Mouse (Mus musculus): ENCODE measurements at regions not wholly inside any gene's neighbourhood (a gene's known extent, or its start where the extent isn't known, plus 50 kb on each side); places are given as distances from the start of the nearest gene placed in this dataset.
A peak's percentile ranks its signal among the peaks of the same experiment; 100 is the strongest.

DNA sequence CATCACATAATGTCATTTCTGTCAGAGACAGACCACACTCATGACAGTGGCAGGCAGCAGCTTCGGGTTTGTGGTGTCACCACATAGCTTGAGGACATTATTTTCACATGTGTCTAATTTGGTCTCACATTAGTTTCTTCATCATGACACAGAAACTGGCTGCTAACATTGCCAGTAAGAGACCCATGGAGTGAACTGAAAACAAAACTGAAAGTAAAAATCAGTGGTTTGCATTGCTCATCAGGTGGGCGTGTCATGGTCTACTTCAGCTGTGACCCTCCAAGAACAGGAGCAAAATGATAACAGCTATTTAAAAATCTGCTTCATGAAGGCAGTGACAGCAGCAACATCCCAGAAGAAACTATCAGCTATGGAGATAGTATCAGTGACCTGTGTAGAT, 146.6 kb upstream of the Olig3 start:
- Histone ChIP-seq H3K27ac (no peak overlapping the region), H3K27me3 (ENCODE audit: insufficient read depth, poor library complexity, severe bottlenecking) (no peaks in the 10 kb centered on the region), H3K4me3 (no peak overlapping the region), H3K9me3 (no peaks in the 10 kb centered on the region), H3K4me1 (0 out of 2 replicates have a peak, but pooled peaks cover 4% of the 10 kb centered on the region), H3K36me3 (no peaks in the 10 kb centered on the region)
- no peak for DNase-seq (ENCODE audit: low spot score)
- 86% methylated on average over 2 of the region's 2 CpGs for WGBS

DNA sequence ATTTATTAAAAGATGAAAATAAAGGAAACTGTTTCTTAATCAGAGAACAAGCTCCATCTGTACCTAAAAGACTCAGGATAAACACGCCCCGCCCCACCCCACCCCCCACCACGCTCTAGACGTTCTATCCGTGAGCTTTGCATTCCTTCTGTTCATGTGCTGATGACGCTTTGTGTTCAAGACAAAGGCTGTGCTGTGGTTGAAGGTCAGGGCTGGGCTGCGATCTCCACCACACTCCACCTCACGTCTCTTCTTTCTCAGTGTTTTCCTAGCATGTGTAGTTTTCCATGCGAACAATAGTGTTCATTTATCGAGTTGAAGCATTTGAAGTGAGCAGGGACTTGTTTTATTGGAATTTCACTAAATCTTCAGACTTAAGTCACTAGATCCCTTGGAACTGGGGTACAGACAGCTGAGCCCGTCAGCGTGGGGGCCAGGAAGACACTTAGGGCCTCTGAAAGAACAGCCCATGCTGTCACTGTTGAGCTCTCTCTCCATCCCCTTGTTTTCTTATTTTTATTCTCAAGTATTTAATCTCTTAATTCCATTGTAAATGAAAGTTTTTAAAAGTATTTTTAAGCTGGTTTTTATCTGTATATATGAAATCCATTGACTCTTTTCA, 148.1 kb upstream of the Olig3 start:
- Histone ChIP-seq H3K27ac (peak overlapping the region; percentile 42; the same call in 1 of the 2 replicates), H3K9me3 (no peaks in the 10 kb centered on the region), H3K4me1 (0 out of 2 replicates have a peak, but pooled peaks cover 4% of the 10 kb centered on the region), H3K36me3 (no peaks in the 10 kb centered on the region), H3K4me3 (no peak overlapping the region), H3K27me3 (ENCODE audit: insufficient read depth, poor library complexity, severe bottlenecking) (no peaks in the 10 kb centered on the region)
- 25% methylated on average over 12 of the region's 12 CpGs for WGBS
- DNase-seq (ENCODE audit: low spot score): no peak

DNA sequence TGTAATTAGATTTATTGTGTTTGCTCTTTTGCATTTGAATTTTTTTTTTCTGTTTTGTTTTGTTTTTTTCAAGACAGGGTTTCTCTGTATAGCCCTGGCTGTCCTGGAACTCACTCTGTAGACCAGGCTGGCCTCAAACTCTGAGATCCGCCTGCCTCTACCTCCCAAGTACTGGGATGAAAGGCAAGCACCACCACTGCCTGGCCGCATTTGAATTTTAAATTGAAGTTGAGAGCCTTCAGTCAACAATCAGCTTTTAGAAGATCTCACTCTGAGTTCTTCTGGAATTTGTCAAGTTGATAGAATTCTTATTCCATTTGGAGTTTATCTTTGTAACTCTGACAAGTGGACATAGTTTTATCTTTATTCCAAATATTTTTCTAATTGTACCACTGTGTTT, 148.8 kb upstream of the Olig3 start:
- WGBS: 75% methylated on average over 2 of the region's 2 CpGs

DNA sequence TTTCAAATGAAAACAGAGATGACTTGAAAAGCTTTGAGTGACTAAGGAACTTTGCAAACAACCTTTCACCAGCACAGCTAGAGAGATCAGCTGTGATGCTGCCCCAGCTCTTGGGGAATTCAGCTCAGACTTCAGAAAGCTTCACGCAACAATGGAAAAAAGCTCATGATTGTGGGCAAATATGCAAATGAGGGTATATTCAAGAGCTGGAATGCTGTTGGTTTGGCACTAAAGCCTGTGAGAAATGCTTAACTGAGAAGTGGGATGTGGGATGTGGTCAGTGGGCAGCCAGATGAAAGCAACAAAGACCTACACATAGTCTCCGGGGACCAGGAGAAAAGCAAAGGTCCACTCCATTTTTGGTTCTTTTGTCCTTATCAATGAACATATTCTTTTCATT, 156.0 kb upstream of the Olig3 start:
- WGBS: 90% methylated on average over 2 of the region's 2 CpGs

More for the DNA sequence above, 148.8 kb upstream of the Olig3 start:
- Histone ChIP-seq H3K9me3 (no peaks in the 10 kb centered on the region), H3K4me1 (0 out of 2 replicates have a peak, but pooled peaks cover 4% of the 10 kb centered on the region), H3K27me3 (ENCODE audit: insufficient read depth, poor library complexity, severe bottlenecking) (no peaks in the 10 kb centered on the region), H3K4me3 (no peak overlapping the region), H3K27ac (no peak overlapping the region), H3K36me3 (no peaks in the 10 kb centered on the region)
- DNase-seq (ENCODE audit: low spot score): no peak

DNA sequence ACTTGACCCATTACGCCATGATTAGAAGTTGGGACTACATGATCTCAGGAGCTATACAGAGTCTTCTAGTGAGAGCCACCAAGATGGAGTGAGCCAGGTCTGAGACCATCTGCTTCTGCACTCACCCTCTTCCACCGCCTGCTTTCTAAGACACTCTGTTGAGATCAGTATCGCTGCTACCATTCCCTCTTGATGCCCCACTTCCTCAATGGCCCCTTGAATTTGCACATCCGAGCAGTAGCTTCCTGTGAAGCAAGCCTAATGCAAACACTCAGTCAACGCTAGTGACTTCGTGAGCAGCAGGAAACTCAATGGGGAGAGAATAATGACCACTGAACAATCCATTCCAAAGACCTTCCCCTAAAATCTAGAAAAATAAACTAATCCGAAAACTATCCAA, 160.7 kb upstream of the Olig3 start:
- Histone ChIP-seq H3K4me1 (peaks cover 6% of the 10 kb centered on the region), H3K9me3 (no peaks in the 10 kb centered on the region), H3K4me3 (no peak overlapping the region), H3K36me3 (no peaks in the 10 kb centered on the region), H3K27ac (no peak overlapping the region), H3K27me3 (ENCODE audit: insufficient read depth, poor library complexity, severe bottlenecking) (no peaks in the 10 kb centered on the region)
- DNase-seq (ENCODE audit: low spot score): no peak
- WGBS: 67% methylated on average over 7 of the region's 7 CpGs

More for the DNA sequence above, 156.0 kb upstream of the Olig3 start:
- Histone ChIP-seq H3K4me3 (no peak overlapping the region), H3K4me1 (no peaks in the 10 kb centered on the region), H3K27me3 (ENCODE audit: insufficient read depth, poor library complexity, severe bottlenecking) (no peaks in the 10 kb centered on the region), H3K9me3 (no peaks in the 10 kb centered on the region), H3K27ac (no peak overlapping the region), H3K36me3 (no peaks in the 10 kb centered on the region)
- DNase-seq (ENCODE audit: low spot score): no peak

DNA sequence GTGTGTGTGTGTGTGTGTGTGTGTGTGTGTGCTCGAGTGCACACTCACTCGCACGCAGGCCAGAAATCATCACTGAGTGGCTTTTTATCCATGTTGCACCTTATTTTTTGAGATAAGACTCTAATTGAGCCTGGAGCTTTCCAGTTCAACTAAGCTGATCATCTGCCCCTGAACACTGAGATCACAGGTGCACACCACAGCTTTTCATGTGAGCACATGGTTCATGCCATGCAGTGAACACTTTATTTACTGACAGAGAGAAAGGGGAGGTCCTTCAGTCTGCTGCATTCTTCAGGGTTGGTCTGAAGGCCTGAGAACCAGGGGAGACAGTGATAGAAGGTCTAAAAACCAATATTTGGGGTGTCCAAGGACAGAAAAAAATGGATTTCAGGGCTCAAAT, 161.7 kb upstream of the Olig3 start:
- Histone ChIP-seq H3K27ac (no peak overlapping the region), H3K9me3 (no peaks in the 10 kb centered on the region), H3K4me1 (peaks cover 6% of the 10 kb centered on the region), H3K36me3 (no peaks in the 10 kb centered on the region), H3K4me3 (no peak overlapping the region), H3K27me3 (ENCODE audit: insufficient read depth, poor library complexity, severe bottlenecking) (no peaks in the 10 kb centered on the region)
- no peak for DNase-seq (ENCODE audit: low spot score)
- 83% methylated on average over 3 of the region's 3 CpGs for WGBS

DNA sequence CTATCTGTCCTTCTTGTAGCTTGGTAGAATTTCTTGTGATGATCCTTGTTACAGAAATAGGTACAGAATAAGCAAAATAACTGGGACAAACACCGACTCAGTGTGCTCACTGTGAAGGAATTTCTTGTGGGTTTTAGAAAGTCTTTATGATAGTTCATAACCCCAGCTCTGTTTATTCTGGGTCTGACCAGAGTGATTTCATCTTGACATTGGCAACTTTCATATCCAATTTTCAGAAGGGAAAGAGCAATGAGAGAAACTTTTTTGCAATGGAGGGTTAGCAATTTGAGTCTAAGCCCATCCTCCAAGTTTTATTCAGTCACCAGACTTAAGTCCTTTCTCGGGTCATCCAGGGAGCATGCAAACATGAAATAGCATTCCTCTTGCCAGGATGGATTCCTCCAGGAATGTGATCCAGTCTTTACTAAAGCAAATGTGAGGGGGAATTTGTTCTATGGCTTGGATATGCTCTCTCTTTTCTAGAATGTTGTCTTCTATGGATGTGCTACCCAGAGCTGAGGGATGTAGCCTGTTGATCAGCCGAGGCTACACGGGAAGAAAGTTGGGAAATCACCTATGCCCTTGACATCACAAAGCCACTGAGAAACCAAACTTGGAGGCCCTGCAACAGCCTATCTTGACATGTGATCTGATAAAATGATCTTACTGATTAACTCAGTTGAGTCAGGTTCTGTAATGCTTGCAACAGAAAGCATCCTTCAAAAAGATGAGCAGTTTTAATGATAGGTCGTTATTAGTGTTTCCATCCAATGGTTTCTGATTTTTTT, 163.2 kb upstream of the Olig3 start:
- peaks cover 6% of the 10 kb centered on the region for H3K4me1 ChIP-seq
- no peak overlapping the region for H3K27ac ChIP-seq
- WGBS: 79% methylated on average over 5 of the region's 5 CpGs
- no peak overlapping the region for H3K4me3 ChIP-seq
- H3K9me3 ChIP-seq: no peaks in the 10 kb centered on the region
- H3K36me3 ChIP-seq: no peaks in the 10 kb centered on the region
- no peak for DNase-seq (ENCODE audit: low spot score)
- peaks cover under 1% of the 10 kb centered on the region; the same call in 1 of the 2 replicates for H3K27me3 ChIP-seq (ENCODE audit: insufficient read depth, poor library complexity, severe bottlenecking)

DNA sequence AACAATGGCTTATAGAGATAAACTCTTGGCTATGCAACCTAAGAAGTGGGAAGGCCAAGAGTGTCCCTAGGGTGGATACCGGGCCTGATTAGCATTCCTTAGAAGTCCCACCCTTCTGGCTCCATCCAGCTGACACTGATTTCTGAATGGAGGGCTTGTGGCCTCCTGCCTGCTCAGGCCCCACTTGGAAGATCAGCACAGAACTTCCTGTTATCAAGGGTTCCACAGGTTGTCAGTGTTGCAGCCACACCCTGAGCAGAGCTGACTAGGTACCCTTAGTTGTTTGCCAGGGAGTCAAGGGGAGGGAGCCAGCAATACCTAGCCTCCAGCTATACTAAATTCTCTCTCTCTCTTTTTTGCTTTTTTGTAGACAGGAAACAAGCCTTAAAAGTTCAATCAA, 164.1 kb upstream of the Olig3 start:
- H3K4me3 ChIP-seq: no peak overlapping the region
- DNase-seq (ENCODE audit: low spot score): no peak
- H3K36me3 ChIP-seq: no peaks in the 10 kb centered on the region
- WGBS: 6% methylated on average over 1 of the region's 1 CpGs
- peaks cover 6% of the 10 kb centered on the region for H3K4me1 ChIP-seq
- no peak overlapping the region for H3K27ac ChIP-seq
- H3K27me3 ChIP-seq (ENCODE audit: insufficient read depth, poor library complexity, severe bottlenecking): peaks cover 8% of the 10 kb centered on the region; the same call in 1 of the 2 replicates
- H3K9me3 ChIP-seq: no peaks in the 10 kb centered on the region

DNA sequence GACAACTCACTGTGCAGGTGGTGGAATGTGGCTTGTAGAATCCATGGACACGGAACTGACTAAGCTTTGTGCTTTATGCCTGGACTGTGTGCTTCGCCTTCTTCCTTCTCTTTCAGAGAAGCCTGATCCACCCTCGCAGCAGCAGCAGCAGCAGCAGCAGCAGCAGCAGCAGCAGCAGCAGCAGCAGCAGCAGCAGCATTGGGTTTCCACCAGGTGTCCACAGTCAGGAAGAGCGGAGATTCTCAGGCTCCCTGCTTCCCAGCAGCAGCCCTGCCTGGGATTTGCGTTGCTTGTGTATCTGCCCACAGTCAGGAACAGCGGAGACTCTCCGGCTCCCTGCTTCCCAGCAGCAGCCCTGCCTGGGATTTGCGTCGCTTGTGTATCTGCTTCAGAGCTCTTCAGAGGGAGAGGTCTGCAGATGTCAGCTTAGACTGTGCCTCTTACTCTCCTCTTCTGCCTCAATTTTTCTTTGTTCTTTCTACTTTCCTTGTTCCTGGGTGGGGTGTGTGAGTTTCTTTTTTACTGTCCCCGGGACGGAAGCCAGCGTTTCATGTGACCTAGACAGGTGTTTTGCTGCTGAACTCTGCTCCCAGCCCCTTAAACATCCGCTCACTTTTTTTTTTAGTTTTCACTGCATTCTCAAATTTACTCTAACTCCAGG, 168.1 kb upstream of the Olig3 start:
- WGBS: 27% methylated on average over 13 of the region's 13 CpGs
- H3K27ac ChIP-seq: 0 out of 2 replicates have a peak overlapping the region, but pooled peaks have one; percentile 36
- peaks cover 15% of the 10 kb centered on the region; the same call in 1 of the 2 replicates for H3K27me3 ChIP-seq (ENCODE audit: insufficient read depth, poor library complexity, severe bottlenecking)
- no peaks in the 10 kb centered on the region for H3K36me3 ChIP-seq
- peak overlapping the region; percentile 46 for H3K4me3 ChIP-seq
- DNase-seq (ENCODE audit: low spot score): peak; percentile 76
- peaks cover 10% of the 10 kb centered on the region for H3K4me1 ChIP-seq
- no peaks in the 10 kb centered on the region for H3K9me3 ChIP-seq

DNA sequence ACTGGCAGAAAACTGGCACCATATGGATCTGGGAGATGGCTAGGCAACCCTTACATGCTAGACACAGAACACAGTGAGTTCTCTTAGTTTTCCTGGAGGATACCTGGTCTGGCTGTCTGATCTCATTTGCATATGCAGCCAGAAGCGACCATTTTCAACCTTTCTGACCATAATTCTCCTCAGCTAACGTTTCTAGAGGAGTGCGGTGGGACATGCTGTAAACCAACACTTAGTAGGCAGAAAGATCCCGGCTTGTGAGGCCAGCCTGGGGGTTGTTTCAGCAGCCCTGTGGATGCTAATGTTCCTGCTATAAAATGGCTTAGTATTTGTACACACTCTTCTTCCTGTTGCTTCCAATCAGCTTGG, 168.6 kb upstream of the Olig3 start:
- peaks cover 15% of the 10 kb centered on the region; the same call in 1 of the 2 replicates for H3K27me3 ChIP-seq (ENCODE audit: insufficient read depth, poor library complexity, severe bottlenecking)
- WGBS: 67% methylated on average over 4 of the region's 4 CpGs
- peaks cover 10% of the 10 kb centered on the region for H3K4me1 ChIP-seq
- H3K36me3 ChIP-seq: no peaks in the 10 kb centered on the region
- no peak for DNase-seq (ENCODE audit: low spot score)
- no peaks in the 10 kb centered on the region for H3K9me3 ChIP-seq
- no peak overlapping the region for H3K27ac ChIP-seq
- H3K4me3 ChIP-seq: peak overlapping the region; percentile 46

DNA sequence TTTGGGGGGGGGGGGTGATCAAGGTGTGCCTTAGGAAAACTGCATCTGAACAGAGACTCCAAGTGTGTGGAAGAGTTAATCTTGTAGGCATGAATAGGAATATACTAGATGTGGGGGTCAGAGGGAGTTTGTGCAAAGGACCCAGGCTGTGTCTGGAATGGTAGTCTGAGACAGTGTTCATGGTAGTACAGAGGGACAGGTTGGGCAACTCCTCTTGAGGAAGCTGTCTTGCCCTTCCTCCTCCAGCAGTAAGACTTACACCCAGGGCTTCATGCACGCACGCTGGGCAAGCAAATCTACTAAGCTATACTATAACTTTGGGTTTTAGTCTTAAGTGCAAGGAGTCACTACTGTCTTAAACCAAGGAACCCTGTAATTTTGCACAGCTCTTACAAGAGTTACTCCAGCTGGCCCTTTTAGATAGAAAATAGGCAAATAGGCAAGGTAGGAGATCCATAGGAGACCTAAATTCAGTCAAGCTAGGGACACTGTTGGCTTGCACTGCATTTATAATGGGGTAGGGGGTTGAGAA, 169.2 kb upstream of the Olig3 start:
- DNase-seq (ENCODE audit: low spot score): no peak
- Histone ChIP-seq H3K36me3 (no peaks in the 10 kb centered on the region), H3K27me3 (ENCODE audit: insufficient read depth, poor library complexity, severe bottlenecking) (peaks cover 15% of the 10 kb centered on the region; the same call in 1 of the 2 replicates), H3K4me1 (peaks cover 8% of the 10 kb centered on the region), H3K4me3 (no peak overlapping the region), H3K27ac (no peak overlapping the region), H3K9me3 (no peaks in the 10 kb centered on the region)
- 82% methylated on average over 2 of the region's 2 CpGs for WGBS

DNA sequence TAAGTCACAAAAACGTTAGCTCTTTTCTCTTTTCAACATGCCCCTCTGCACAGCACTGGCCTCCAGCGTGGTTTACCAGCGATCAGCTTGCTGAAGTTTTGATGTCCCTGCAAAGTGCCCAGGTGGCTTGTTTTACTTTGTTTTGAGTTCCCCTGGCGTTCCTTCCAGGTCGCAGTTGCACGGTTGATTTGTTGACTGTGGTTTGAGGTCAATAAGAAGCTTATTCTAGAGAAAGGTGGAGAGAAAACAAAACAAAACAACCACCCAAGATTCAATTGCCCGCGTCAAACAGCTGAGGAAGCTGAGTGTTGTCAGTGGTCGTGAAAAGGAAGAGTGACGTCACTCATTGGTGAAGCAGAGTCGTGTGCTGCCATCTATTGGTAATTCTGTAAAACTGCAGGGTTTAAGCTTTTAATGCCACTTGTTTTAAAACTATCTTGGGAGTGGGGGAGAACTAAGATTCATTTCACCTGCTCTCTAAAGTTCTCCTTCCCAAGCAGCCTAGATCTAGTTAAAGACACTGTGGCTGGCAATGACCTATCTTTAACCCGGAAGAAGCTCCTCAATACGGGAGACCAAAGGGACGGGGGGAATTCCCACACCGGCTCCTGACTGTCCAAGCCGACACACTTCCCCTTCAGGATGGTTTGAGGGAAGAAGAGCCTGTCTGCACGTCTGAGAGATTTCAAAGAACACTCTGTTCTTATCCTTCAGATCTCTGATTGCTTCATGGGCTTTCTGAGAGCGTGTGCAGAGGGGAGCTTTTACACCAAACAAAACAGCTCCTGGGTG, 170.3 kb upstream of the Olig3 start:
- no peaks in the 10 kb centered on the region for H3K36me3 ChIP-seq
- DNase-seq (ENCODE audit: low spot score): peak; percentile 76
- peaks cover 4% of the 10 kb centered on the region; the same call in 1 of the 2 replicates for H3K4me1 ChIP-seq
- no peaks in the 10 kb centered on the region for H3K9me3 ChIP-seq
- H3K4me3 ChIP-seq: peak overlapping the region; percentile 56
- WGBS: 8% methylated on average over 18 of the region's 18 CpGs
- H3K27me3 ChIP-seq (ENCODE audit: insufficient read depth, poor library complexity, severe bottlenecking): peaks cover 15% of the 10 kb centered on the region; the same call in 1 of the 2 replicates
- peak overlapping the region; percentile 85 for H3K27ac ChIP-seq
